Mouse (Mus musculus): Measurements from ENCODE around the gene BC025920. TPM values are rescaled to one million over a fixed set of nuclear protein-coding genes. Genes with fewer than 3 reads are reported as not detected.
A peak's percentile ranks its signal among the peaks of the same experiment; 100 is the strongest.

Gene BC025920
- total RNA-seq, 2 experiments from 2014 or later = 1.7 to 2.3 TPM

DNA sequence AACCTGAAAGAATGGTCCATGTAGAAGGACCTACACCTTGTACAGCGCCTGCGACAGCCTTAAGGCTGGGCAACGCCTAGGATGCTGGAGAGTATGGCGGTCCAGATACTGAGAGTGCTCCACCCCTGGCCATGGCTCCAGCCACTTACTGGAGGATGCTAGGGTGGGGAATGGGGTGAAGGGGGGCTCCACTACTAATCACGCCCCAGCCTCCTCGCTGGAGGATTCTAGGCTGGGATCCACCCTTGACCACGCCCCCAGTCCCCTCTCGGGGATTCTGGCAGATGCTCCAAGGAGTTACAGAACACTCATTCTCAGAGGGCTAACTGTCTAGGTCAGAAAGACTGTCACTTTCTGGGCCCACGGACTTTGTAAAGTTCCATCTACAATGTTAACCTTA is 33.1 kb upstream of the BC025920 start:
- no peak for ATAC-seq (ENCODE audit: poor library complexity, severe bottlenecking)

DNA sequence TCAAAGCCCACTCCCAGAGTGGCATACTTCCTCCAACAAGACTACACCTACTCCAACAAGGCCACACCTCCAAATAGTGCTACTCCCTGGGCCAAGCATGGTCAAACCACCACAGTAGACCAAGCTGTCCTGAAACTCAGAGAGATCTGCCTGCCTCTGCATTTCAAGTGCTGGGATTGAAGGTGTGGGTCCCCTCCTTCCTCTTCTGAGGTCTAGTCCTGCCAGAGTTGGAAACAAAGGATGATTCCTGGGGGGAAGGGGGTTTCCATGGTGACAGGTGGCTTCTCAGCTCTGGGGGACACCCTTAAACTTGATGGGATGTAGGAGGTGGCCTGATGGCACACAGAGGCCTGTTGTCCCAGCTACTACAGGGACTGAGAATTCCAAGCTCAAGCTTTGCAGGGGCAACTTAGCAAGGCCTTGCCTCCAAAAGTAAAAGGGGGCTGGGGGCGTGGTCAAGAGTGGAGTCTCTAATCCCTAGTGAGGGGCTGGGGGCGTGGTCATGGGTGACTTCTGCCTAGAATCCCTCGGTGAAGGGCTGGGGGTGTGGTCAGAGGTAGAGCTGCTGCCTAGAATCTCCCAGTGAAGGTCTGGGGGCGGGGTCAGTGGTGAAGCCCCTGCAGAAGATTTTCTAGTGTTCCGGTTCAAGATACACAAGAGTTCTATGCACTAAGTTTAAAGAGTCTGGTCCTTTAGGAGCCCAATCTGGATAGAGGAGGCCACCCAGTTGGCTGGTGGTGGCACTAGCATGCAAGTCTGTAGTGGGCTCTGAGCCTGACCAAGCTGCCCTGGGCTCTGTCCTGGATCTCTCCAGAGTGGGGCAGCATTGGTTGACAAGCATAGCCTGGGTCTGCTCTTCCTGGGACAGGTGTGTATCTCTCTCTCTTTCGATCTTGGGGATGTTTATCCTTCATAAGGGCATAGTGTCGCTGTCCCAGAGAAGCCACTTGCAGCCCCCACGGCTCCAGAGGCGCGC is 31.7 kb upstream of the BC025920 start, which contains the start of gene Tle2:
Gene Tle2, plus strand, starts transcription at position 481 of the 976 bp plus-strand sequence.
- no peak for ATAC-seq (ENCODE audit: poor library complexity, severe bottlenecking)

DNA sequence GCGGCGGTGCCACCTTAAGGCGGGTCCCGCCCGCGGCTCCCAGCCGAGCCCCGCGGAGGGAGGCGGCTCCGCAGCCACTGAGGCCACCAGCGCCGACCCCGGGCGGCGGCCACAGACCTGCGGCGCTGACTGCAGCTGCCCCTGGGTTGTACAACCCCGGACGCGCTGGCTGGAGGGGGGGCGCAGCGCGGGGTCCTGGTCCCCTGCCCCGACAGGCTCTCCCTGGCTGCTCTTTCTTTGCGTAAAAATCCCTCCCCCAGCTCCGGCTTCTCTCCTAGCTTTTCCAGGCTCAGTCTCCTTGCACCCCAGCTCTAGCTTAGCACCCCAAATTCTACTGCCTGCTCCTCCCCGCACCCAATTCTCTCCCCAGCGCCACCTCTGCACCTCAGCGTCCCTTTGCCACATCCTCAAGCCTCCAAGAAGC is 30.9 kb upstream of the BC025920 start:
- ATAC-seq (ENCODE audit: poor library complexity, severe bottlenecking) = no peak

DNA sequence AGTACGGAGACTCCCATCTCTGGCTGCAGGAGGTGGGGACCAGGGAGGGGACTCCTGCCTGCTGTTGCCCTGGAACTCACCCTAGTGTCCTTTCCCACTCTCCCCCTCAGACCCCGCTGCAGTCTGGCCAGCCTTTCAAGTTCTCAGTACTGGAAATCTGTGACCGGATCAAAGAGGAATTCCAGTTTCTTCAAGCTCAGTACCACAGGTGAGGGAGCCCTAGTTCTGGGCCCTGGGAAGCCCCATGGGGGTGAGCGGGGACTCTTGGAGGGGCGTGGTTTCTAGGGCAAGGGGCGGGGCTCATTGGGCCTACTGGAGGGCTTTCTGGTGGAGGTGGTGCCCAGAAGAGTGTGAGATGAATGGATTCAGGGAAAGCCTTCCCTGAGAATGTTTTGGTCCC is 30.4 kb upstream of the BC025920 start:
- no peak for ATAC-seq (ENCODE audit: poor library complexity, severe bottlenecking)

DNA sequence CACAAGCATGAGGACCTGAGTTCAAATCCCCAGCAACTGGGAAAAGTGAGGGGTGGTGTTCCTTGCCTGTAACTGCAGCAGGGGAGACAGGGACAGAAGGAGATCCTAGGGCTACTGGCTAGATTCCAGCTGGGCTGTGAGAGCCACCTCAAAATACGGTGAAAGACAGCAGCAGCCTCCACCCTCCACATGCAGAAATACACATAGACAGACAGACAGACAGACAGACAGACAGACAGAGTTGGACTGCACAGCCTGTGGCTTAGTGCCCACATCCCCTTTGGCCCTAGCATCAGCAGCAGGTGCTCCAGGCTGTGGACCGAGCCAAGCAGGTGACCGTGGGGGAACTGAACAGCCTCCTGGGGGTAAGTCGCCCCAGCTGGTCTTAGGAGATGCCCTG is 26.1 kb upstream of the BC025920 start:
- ATAC-seq (ENCODE audit: poor library complexity, severe bottlenecking) = no peak

DNA sequence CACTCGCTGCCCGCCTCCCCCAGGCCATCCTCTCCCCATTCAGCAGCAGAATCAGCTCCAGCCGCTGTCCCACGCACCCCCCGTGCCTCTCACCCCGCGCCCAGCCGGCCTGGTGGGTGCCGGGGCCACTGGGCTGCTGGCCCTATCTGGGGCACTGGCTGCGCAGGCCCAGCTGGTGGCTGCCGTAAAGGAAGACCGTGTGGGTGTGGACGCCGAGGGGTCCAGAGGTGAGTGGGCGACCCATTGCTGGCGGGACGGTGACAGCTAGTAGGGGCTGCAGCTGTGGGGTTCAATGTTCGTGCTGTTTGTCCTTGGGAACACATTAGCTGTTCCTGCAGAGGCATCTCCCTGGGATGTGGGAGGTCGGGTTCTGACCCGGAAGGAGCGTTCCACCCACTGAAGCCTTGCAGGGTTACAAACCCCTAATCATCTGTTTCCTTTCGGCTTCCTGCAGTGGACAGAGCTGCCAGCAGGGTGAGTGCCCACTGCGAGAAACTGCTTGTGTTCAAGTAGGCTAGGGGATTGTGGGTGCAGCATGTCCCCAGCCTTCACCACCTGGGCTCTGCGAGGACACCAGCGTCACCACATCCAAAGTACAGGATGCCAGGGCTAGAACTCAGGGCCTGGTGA is 25.5 kb upstream of the BC025920 start:
- peak; percentile 80 for ATAC-seq (ENCODE audit: poor library complexity, severe bottlenecking)

DNA sequence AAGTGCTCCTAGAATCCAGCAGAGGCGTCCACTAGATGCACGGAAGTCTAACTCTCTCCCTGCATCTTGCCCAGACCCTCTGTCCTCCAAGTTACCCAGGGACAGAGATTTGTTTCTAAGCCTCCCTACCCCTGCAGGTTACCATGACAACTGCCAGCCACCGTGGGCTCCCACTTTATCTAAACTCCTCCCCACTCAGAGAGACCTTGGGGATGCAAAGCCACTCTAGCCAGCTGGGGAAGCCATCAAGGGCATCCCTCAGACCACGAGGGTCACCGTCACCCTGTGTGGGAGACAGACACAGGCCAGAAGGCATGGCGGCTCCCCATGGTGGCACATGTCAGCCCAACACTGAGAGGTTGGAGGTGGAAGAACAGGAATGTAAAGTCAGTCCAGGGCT is 22.7 kb upstream of the BC025920 start:
- ATAC-seq (ENCODE audit: poor library complexity, severe bottlenecking) = no peak

DNA sequence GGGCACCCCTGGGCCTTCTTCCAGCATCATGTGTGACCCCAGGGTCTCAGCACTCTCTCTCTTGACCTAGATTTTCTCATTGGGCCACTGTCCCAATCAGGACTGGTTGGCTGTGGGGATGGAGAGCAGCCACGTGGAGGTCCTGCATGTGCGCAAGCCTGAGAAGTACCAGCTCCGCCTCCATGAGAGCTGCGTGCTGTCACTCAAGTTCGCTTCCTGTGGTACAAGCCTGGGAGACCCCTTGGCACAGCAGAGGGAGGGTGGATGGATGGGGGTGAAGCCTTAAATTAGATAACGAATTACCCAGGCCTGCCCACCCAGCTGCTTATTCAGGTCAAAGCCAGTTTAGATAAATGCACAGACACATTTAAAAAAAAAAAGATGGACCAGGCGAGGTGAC is 17.3 kb upstream of the BC025920 start:
- ATAC-seq (ENCODE audit: poor library complexity, severe bottlenecking) = no peak

DNA sequence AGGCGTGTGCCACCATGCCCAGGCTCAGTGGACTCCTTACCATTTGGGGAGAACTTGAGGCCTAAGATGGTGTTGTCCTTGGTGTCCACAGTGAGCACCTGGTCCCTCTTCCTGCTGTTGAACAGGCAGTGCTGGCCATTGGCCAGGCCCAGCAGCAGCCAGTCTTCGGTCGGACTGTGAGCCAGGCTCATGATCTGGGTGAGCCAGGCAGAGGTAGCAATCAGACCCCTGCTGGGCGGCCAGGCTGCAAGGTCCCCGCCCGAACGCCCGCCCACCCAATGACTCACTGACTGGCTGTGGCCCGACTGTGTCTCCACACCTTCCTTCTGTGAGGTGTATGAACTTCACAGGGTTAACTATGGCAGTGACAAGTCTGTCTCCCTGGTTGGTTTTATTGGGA is 14.2 kb upstream of the BC025920 start:
- no peak for ATAC-seq (ENCODE audit: poor library complexity, severe bottlenecking)

DNA sequence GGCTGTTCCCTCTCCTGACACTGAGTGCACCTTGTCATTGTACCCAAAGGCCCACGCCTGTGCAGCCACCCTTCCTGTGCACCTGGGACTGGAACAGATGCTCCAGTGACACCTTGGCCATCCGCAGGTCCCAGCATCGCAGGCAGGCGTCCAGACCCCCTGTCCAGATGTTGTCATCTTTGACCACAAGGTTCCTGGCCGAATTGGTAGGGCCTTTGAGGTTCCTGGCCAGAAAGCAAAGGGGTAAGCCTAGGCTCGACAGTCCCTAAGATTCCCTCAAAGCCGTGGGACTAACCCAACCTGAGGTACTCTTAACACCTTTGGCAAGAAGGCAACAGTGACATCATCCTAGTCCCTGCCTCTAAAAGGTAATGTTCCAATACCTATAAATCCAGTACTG is 13.4 kb upstream of the BC025920 start:
- no peak for ATAC-seq (ENCODE audit: poor library complexity, severe bottlenecking)

DNA sequence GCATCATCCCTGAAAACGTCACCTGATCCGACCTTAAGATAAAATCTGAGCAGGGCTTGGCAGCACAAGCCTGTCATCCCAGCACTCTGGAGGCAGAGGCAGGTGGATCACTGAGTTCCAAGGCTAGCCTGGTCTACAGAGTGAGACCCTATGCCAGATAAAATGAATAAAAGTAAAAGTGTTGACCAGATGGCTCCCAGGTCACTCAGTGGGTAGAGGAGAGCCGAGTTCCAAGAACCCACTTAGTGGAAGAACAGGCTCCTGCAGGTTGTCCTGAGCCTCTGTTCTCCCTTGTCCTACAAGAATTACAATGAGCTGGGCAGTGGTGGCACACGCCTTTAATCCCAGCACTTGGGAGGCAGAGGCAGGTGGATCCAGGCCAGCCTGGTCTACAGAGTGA is 12.8 kb upstream of the BC025920 start:
- ATAC-seq (ENCODE audit: poor library complexity, severe bottlenecking) = no peak

DNA sequence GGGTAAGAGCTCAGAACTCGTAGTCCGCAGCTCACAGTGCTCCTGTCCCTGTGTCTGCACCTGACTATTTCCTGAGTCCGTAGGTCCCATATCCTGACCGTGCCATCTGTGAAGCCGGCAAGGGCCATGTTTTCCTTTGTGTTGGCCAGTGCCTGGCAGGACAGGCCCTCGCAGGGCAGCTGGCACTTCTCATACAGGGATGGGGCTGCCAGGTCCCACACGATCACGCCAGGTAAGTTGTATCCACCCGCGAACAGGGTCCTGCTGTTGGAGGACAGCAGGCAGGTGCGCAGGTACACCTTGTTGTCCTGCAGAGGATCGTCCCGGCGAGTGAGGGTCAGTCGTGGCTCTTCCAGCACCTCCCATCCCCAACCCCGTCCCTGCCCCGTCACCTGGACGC is 12.1 kb upstream of the BC025920 start:
- no peak for ATAC-seq (ENCODE audit: poor library complexity, severe bottlenecking)

DNA sequence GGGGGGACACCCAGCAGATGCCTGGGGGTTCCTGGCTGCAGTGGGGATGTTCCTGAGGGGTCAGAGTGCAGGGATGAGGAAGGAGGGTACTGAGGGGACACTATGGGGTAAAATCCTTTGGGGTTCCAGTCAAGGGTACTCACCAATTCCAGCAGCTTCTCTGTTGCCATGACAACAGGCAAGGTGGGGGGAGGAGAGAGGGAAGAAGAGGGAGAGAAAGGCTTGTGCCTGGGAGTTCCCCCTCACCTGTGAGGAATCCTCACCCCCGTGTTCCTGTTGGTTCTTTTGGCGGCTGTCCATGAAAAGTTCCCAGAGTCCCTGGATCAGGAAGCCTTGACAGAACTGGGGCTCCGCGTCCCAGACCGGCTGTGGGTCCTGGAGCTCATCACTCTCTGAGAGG is 10.5 kb upstream of the BC025920 start:
- no peak for ATAC-seq (ENCODE audit: poor library complexity, severe bottlenecking)

DNA sequence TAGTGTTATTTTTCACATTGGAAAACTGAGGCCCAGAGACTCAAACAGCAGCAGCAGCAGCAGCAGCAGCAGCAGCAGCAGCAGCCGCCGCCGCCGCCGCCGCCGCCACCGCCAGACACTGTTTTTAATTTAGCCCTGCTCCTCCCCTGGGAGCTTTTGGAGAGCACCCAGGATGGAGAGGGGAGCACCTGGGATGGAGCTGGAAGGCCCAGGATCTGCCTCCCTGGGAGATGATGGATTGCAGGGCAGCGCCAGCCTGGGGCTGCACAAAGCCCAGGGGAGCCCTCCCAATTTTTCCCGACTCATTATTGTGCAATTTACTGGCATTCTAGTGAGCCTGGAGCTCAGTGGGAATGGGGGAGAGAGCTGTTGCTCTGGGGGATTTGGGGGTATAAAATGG is 9.5 kb upstream of the BC025920 start:
- ATAC-seq (ENCODE audit: poor library complexity, severe bottlenecking) = no peak

DNA sequence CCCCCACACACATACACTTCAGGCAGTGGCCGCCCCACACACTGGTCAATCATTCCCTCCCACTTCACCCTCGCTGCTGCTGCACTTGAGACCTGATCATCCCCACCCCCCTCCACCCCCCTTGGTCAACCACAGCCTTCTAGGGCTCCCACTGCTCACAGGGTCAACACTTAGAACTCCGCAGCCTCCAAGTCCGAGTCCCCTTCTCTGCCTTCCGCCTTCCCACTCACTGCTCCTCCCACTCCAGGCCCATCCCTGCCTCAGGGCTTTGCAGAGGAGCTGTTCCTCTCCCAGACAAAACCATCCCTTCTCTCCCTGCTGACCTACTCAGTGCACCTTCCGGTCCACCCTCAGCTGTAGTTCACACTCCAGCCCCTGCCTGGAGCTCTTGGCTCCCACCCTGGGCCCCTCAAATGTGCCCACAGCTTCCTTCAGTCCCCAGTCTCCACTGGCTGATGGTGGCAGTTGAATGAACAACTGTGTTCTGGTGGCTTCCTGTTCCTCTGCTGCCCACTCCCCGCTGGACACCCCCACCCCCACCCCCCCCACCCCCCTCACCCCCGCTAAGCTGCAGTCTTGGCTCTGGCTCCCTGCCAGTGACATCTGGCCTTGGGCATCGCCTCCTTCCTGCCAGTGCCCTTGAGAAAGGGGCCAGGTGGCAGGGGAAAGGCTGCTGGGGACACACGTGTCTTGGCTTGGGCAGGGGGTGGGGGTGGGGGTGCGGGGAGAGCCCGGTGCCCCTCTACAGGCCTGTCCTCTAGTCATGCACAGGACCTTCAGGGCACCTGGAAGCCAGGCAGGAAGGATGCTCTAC is 8.7 kb upstream of the BC025920 start:
- peak; percentile 30; the same call in 1 of the 2 replicates for ATAC-seq (ENCODE audit: poor library complexity, severe bottlenecking)

DNA sequence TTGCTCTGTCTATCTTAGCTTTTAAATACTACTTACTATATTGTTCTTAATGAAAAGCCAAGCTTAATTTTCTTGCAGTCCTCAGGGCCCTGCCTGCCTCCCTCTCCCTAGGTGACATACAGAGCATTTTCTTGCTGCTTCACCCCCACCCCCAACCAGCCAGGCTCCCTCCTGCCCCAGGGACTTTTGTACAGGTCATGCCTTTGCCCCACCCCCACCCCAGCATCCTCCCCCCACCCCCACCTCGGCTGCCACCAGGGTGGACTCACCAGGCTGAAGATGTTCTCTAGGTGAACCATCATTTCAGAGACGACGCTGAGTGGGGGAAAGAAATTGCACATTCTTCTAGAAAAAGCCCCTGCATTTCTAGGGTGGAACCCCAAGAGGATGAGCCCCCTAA is 7.7 kb upstream of the BC025920 start:
- no peak for ATAC-seq (ENCODE audit: poor library complexity, severe bottlenecking)

DNA sequence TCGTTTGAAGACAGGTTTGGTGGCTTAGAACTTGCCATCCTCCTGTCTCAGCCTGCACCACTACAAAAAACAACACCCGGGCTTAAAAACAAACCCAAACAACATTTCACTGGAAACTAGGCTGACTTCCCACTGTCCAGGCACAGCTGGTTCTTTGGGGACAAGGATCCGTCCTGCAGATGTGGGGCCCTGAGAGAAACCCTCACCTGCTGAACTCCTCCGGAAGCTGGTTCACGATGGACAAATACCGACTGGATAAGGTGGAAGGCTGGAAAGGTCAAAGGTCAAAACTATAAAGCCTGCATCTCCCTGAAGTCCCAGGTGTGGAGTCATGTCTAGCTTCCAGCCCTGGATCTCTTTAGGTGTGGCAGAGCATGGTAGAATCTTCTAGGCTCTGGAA is 7.2 kb upstream of the BC025920 start:
- ATAC-seq (ENCODE audit: poor library complexity, severe bottlenecking) = no peak

DNA sequence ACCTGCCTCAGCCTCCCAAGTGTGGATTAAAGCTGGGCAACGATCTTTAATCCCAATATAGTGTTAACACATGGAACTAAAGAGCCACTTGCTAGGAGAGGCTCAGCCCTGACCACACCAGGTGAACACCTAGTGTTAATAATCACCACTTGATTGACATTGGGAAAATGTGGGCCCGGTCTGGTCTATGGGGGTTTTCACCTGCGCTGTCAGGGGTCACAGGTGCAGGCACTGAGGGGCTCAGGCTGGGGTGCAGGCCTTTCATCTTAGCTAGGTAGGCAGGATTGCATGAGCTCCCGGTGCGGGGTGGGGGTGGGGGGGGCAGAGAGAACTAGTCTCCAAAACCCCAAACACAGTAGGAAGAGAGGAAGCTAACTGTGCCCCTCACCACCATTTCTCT is 6.4 kb upstream of the BC025920 start:
- no peak for ATAC-seq (ENCODE audit: poor library complexity, severe bottlenecking)

DNA sequence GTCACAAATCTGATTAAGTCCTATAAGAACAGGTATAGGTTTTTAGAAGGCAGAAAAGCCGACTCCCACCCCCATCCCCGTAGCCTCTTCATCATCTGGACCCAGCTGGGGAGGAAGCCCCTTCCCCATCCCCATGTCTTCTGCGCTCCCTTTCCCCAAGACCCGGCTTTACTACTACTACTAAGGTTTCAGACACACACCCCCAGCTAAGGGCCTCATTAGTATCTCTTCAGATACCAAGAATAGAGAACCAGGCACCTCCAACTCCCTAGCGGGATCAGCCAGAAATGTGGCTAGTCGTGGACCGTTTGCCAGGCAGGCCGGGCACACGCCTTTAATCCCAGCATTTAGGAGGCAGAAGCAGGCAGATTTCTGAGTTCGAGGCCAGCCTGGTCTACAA is 6.0 kb upstream of the BC025920 start:
- ATAC-seq (ENCODE audit: poor library complexity, severe bottlenecking) = no peak

DNA sequence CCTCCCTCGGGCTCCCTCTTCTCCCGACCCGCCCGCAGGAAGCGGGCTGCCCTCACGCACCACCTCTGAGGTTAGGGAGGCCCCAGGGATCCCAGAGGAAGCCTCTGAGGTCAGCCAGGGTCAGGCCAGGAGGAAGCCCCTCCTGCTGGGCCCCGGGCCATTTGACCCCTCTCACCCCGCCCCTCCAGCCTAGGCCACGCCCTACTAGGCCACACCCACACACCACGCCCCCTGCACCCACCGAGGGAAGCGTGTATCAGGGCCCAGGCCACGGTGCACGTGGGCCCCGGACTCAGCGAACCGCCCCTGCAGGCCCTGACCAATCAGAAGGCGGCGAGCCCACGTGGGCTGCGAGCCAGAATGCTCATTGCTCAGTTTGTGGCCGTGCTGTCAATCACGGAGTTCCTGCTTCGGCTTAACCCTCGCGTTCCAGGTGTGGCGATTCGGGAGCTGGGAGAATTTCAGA is 5.3 kb upstream of the BC025920 start, which contains the start of gene Tle6:
Gene Tle6, minus strand, starts transcription at position 336 of the 466 bp plus-strand sequence.
- peak; percentile 80 for ATAC-seq (ENCODE audit: poor library complexity, severe bottlenecking)

DNA sequence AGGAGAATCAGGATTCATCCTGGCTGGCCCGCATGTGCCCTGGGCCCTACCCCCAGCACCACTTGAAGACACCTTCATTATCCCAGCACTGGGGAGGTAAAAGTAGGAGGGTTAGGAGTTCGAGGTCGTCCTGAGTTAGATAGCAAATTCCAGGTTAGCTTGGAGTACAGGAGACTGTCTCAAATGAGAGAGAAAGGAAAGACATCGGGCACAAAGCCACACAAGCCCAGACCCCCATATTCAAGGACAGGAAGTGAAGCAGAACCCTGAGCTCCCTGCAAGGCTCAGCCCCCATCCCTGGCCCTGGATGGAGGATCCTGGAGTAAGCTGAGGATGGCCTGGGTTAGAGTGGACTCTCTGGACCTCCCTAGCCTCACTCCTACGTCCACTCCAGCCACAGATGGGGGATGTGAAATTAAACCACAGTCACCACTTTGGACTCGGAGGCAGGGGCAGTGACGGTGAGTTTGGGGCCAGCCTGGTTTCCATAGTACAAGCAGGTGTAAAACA is 4.6 kb upstream of the BC025920 start:
- no peak for ATAC-seq (ENCODE audit: poor library complexity, severe bottlenecking)
